Mouse (Mus musculus) embryonic facial prominence, embryonic 12.5 days (tissue): ENCODE results near the gene Camk2d. TPM values are rescaled to one million over a fixed set of nuclear protein-coding genes. Genes with fewer than 3 reads are reported as not detected.

ENCODE experiments used
- ATAC-seq: fragments of 200-750 bp; cut with Nextera tagmentation; 2 replicates; pipeline ENCODE4 v1.8.0; 2017; ENCODE audit not compliant: insufficient number of reproducible peaks, insufficient read depth, low FRiP score, low TSS enrichment
- H3K27ac ChIP-seq: fragments of 300-500 bp; sonication (generic); 2 replicates; pipeline ENCODE4 v1.5.1; 2016; ENCODE audit warnings: mild to moderate bottlenecking
- H3K27me3 ChIP-seq: fragments of 300-500 bp; sonication (generic); 2 replicates; pipeline ENCODE4 v1.6.1; 2016; ENCODE audit warnings: mild to moderate bottlenecking, moderate library complexity
- H3K36me3 ChIP-seq: fragments of 300-500 bp; sonication (generic); 2 replicates; pipeline ENCODE4 v1.6.1; 2016; ENCODE audit warnings: mild to moderate bottlenecking
- H3K4me1 ChIP-seq: fragments of 300-500 bp; sonication (generic); 2 replicates; pipeline ENCODE4 v1.6.1; 2016
- H3K4me2 ChIP-seq: fragments of 300-500 bp; sonication (generic); replicated peaks from 2 replicates; pipeline ENCODE4 v1.6.1; 2016; ENCODE audit warnings: mild to moderate bottlenecking, moderate library complexity
- H3K4me3 ChIP-seq: fragments of 300-500 bp; sonication (generic); 2 replicates; pipeline ENCODE4 v1.5.1; 2016; ENCODE audit warnings: mild to moderate bottlenecking
- H3K9ac ChIP-seq: fragments of 300-500 bp; sonication (generic); 2 replicates; pipeline ENCODE4 v1.6.1; 2016; ENCODE audit warnings: mild to moderate bottlenecking, moderate library complexity
- H3K9me3 ChIP-seq: fragments of 300-500 bp; sonication (generic); 2 replicates; pipeline ENCODE4 v1.6.1; 2016; ENCODE audit warnings: mild to moderate bottlenecking, moderate library complexity
- WGBS: fragments of 180-500 bp; shearing (Covaris S2); methylation state at CpG from one replicate; pipeline ENCODE4 v1.1.7; 2016; 5-methylcytosine and 5-hydroxymethylcytosine counted together
- polyA plus RNA-seq: library from polyadenylated mRNA; unstranded; fragments of >200 nt; fragmentation: Nextera tagmentation; extraction: Ambion mirVana; gene quantifications from 2 replicates; pipeline ENCODE4 v1.2.1, GENCODE M21; 2016

Gene Camk2d
- polyA plus RNA-seq, 1 experiment from 2014 or later = 25.0 TPM

DNA sequence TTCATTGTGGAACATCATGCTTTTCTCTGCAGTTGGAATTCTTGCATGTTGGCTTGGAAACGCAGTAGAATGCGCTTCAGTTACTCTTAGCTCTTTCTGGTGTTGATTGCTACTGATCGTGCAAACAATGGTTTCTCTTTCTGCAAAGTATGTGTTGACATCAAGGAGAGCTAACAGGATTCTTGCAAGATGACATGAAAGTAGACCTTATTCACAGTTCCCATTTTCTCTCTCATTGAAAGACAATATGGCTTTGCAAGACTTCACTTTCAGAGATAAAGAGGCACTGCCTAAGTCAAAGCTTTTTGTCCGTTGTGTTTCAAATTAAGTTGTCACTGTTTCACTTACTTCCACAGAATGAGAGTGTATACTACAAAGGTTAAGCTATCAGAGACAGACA is 210.0 kb downstream of the Camk2d start:
- Histone ChIP-seq H3K36me3 (no peaks in the 10 kb centered on the region), H3K9me3 (no peaks in the 10 kb centered on the region), H3K9ac (no peak overlapping the region), H3K4me2 (no peak overlapping the region), H3K4me1 (no peaks in the 10 kb centered on the region), H3K27ac (no peak overlapping the region), H3K4me3 (no peak overlapping the region), H3K27me3 (no peaks in the 10 kb centered on the region)
- no peak for ATAC-seq
- WGBS = 75% methylated on average over 4 of the region's 4 CpGs

DNA sequence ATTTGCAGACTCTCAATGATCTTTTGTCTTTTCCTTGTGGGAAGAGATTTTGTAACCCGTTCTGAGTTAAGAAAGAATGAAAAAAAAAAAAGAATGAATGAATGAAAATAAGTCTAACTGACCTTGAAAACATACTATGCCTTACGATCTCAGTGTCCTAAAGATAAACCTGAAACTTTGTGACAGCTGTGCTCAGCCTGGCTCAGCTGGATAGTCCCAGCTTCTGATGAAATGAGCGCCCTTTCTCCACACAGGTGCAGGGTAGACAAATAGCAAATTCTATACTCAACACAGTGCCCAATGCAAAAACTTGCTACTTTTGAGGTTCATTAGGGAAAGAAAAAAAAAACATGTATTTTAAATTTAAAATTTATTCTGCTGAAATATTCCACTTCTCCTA is 213.8 kb downstream of the Camk2d start:
- no peaks in the 10 kb centered on the region for H3K4me1 ChIP-seq
- H3K9me3 ChIP-seq = no peaks in the 10 kb centered on the region
- 76% methylated on average over 3 of the region's 3 CpGs for WGBS
- H3K4me2 ChIP-seq = no peak overlapping the region
- no peaks in the 10 kb centered on the region for H3K36me3 ChIP-seq
- no peak for ATAC-seq
- no peak overlapping the region for H3K4me3 ChIP-seq
- no peaks in the 10 kb centered on the region for H3K27me3 ChIP-seq
- no peak overlapping the region for H3K9ac ChIP-seq
- no peak overlapping the region for H3K27ac ChIP-seq

DNA sequence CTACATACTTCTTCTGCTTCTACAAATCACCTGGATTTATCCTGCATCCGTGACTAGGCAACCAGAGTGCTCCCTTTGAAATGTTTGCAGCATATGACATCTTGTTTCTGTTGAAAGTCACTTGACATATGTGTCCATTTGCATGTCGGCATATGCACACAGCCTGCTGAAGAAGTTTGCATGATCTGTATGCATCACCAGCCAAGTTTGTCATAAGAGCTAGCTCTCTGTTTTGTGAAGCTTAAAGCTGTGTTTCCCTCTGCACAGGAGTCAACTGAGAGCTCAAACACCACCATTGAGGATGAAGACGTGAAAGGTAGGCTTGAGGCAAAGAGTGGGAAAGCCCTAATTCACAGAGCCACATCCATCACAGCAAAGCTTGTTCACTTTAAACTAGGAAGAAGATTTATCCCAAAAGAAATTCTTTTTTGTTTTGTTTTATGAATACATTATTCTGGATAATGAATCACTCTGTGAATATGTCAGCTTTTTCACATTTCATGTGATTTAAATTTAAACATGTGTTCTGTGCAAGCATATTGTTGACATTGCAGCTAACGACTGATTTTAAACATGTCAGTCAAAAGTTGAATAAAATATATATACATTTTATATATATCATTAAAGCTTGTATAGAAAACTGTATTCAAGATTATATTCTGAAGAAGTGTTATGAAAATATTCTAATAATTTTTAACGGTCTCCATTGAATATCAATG is 214.4 kb downstream of the Camk2d start:
- ATAC-seq = no peak
- H3K9ac ChIP-seq = no peak overlapping the region
- no peaks in the 10 kb centered on the region for H3K36me3 ChIP-seq
- no peak overlapping the region for H3K4me3 ChIP-seq
- H3K4me2 ChIP-seq = no peak overlapping the region
- no peaks in the 10 kb centered on the region for H3K27me3 ChIP-seq
- no peaks in the 10 kb centered on the region for H3K4me1 ChIP-seq
- H3K27ac ChIP-seq = no peak overlapping the region
- no peaks in the 10 kb centered on the region for H3K9me3 ChIP-seq
- WGBS = 84% methylated on average over 5 of the region's 5 CpGs

DNA sequence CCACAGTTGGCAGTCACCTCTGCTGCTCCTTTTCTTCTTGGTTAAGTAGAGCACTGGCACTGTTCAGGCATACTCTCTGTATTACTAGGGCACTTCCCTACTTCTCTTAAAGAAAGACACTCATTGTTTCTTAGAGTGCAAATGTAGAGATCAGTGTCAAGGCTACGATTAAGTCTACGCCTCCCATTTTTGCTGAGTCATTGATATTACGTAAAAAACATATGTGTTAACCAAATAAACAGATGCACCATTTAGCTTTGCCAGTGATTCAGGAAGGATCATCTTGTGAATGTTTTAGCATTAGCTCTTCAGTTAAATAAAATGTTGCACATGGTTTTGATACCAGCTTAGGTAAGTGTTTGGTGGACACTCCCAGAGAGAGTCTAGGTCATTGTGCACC is 215.5 kb downstream of the Camk2d start:
- H3K4me1 ChIP-seq = no peaks in the 10 kb centered on the region
- 90% methylated on average over 3 of the region's 3 CpGs for WGBS
- H3K9me3 ChIP-seq = no peaks in the 10 kb centered on the region
- no peak overlapping the region for H3K9ac ChIP-seq
- H3K36me3 ChIP-seq = no peaks in the 10 kb centered on the region
- no peak overlapping the region for H3K4me2 ChIP-seq
- no peak overlapping the region for H3K27ac ChIP-seq
- H3K4me3 ChIP-seq = no peak overlapping the region
- H3K27me3 ChIP-seq = no peaks in the 10 kb centered on the region
- ATAC-seq = no peak

DNA sequence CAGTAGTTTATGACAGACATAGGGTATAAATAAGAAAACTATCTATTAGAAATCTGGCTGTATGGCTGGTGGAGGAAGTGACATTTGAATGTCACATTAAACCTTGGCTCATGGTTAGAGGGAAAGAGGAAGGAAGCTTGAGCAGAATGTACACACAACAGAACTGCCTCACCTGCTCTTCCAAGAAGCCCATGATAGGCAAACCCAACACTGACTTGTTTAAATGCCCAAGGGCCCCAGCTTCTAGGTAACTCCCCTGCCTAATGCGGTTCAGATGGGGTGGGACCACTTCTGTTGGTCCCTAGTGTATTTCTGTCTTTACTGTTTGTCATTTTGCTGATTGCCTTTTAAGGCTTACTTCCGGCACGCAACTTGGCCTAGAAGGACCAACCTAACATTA is 226.3 kb downstream of the Camk2d start:
- Histone ChIP-seq H3K4me2 (no peak overlapping the region), H3K9ac (no peak overlapping the region)

GRCm38 (mm10) chr3:126824930-126825329 is 228.8 kb downstream of the Camk2d start:
- Histone ChIP-seq H3K9ac (no peak overlapping the region), H3K4me3 (no peak overlapping the region), H3K36me3 (no peaks in the 10 kb centered on the region), H3K9me3 (no peaks in the 10 kb centered on the region), H3K27me3 (no peaks in the 10 kb centered on the region), H3K4me1 (no peaks in the 10 kb centered on the region), H3K27ac (no peak overlapping the region), H3K4me2 (no peak overlapping the region)
- no peak for ATAC-seq
- WGBS = 82% methylated on average over 1 of the region's 1 CpGs

More for the DNA sequence above, 226.3 kb downstream of the Camk2d start:
- H3K27me3 ChIP-seq = no peaks in the 10 kb centered on the region
- H3K27ac ChIP-seq = no peak overlapping the region
- WGBS = 85% methylated on average over 3 of the region's 3 CpGs
- no peak for ATAC-seq
- H3K4me3 ChIP-seq = no peak overlapping the region
- no peaks in the 10 kb centered on the region for H3K36me3 ChIP-seq
- H3K4me1 ChIP-seq = no peaks in the 10 kb centered on the region
- H3K9me3 ChIP-seq = no peaks in the 10 kb centered on the region

- H3K27ac ChIP-seq = no peak overlapping the region
- H3K9me3 ChIP-seq = no peaks in the 10 kb centered on the region
- H3K4me3 ChIP-seq = no peak overlapping the region
- H3K4me1 ChIP-seq = no peaks in the 10 kb centered on the region
- no peaks in the 10 kb centered on the region for H3K27me3 ChIP-seq
- no peaks in the 10 kb centered on the region for H3K36me3 ChIP-seq
- ATAC-seq = no peak
- H3K9ac ChIP-seq = no peak overlapping the region
- 41% methylated on average over 2 of the region's 2 CpGs for WGBS
- no peak overlapping the region for H3K4me2 ChIP-seq
Measured at GRCm38 (mm10) chr3:126826172-126826571, 230.1 kb downstream of the Camk2d start.

DNA sequence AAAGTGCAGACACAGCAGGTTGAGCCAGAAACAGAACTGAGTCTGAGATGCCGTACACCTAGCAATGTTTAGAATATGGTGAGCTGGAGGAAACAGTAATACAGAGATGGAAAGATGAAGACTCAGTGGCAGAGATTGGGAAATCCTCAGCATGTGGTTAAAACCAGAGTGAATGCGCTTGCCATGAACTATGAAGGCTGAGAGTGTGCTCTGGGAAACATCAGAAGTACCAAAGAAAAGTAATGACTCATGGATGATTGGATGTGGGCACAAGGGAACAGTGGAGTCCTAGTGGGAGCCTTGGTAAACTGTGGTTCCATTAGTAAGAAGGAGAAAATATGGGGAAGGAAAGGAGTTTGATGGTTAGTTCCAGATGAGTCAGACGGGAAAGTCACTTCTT is 231.8 kb downstream of the Camk2d start:
- no peak overlapping the region for H3K27ac ChIP-seq
- 93% methylated on average over 3 of the region's 3 CpGs for WGBS
- H3K4me1 ChIP-seq = no peaks in the 10 kb centered on the region
- ATAC-seq = no peak
- no peak overlapping the region for H3K4me2 ChIP-seq
- no peaks in the 10 kb centered on the region for H3K9me3 ChIP-seq
- H3K27me3 ChIP-seq = no peaks in the 10 kb centered on the region
- no peak overlapping the region for H3K9ac ChIP-seq
- no peaks in the 10 kb centered on the region for H3K36me3 ChIP-seq
- H3K4me3 ChIP-seq = no peak overlapping the region

DNA sequence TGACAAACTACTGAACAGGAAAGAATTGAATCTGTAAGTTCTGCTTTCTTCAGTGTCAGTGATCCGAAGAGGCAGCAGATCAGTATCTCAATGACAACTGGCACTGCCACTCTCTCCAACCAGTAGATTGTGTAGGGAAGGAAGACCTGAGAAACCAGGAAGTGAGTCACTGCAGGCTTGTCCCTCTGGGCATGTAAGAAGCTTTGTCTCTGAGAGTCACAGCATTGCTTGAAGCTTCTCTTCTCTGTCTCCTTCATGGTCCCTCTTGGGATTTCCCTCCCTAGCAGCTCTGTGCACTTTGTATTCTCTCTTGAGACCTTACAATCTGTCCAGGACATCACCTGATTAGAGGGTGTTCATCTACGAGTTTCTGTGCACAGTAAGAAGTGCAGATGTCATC is 233.7 kb downstream of the Camk2d start:
- Histone ChIP-seq H3K9me3 (no peaks in the 10 kb centered on the region), H3K9ac (no peak overlapping the region), H3K4me3 (no peak overlapping the region), H3K27me3 (no peaks in the 10 kb centered on the region), H3K4me2 (no peak overlapping the region), H3K27ac (no peak overlapping the region), H3K36me3 (no peaks in the 10 kb centered on the region), H3K4me1 (no peaks in the 10 kb centered on the region)
- WGBS = 68% methylated on average over 2 of the region's 2 CpGs
- ATAC-seq = no peak

DNA sequence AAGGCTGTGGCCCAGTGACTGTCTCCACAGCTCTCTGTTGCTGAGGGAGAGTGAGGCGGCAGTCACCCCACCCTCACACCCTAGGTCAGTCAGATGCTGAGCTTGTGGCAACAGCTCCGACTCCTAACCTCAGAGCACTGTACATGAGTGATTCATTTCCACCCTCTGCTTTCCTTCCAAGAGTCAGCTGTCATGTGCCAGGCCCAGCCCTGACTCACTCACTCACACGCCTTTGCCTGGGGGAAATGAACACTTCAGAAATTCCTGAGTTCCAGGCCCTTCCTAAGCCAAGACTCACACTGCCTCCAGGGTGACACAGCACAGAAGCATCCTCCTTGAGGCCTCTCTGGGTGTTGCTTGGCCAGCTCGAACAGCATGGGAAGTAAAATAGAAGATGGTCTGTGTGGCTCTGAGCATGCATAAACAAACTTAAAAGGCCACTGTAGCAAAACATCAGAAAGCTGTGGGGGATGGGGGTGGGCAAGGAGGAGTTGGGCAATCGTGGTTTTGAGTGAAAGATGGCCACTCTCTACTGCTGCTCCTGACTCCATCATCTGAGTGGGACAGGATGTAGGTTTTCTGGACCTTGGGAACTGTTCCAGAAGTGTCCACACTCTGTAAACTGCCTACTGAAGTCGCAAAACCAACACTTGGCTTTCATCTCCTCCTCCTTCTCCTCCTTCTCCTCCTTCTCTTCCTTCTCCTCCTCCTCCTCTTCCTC is 235.5 kb downstream of the Camk2d start:
- no peak for ATAC-seq
- Histone ChIP-seq H3K9ac (no peak overlapping the region), H3K27me3 (no peaks in the 10 kb centered on the region), H3K4me1 (no peaks in the 10 kb centered on the region), H3K36me3 (no peaks in the 10 kb centered on the region), H3K27ac (no peak overlapping the region), H3K4me3 (no peak overlapping the region), H3K9me3 (no peaks in the 10 kb centered on the region), H3K4me2 (no peak overlapping the region)
- WGBS = 53% methylated on average over 6 of the region's 6 CpGs

DNA sequence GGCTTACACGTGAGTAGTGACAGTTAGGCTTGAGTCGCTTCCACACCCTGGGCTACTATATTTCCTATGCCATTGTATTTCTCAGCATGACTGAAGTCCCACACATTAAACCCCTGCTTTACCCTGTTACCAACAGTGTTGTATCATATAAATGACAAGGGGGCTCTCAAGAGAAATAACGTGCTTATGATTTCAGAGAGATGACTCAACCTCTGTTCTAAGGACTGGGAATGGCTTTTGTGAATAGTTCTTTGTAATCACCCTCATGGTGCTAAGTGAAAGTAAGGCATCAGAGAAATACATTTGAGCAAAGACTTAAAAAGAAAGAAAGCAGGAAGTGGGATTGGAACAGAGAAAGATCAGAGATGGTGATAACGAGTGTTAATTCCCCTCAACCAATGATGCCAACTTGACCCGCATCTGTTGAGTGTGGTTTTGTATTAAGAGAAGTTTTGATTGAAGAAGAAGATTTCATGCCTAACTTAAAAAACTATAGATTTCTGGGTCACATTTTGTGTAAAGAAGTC is 238.6 kb downstream of the Camk2d start:
- Histone ChIP-seq H3K27ac (no peak overlapping the region), H3K36me3 (no peaks in the 10 kb centered on the region), H3K9me3 (no peaks in the 10 kb centered on the region), H3K4me1 (no peaks in the 10 kb centered on the region), H3K27me3 (no peaks in the 10 kb centered on the region), H3K4me2 (no peak overlapping the region), H3K4me3 (no peak overlapping the region), H3K9ac (no peak overlapping the region)
- 76% methylated on average over 5 of the region's 5 CpGs for WGBS
- ATAC-seq = no peak

GRCm38 (mm10) chr3:126842780-126843179 is 246.7 kb downstream of the Camk2d start:
- Histone ChIP-seq H3K4me2 (no peak overlapping the region), H3K9me3 (no peaks in the 10 kb centered on the region), H3K4me3 (no peak overlapping the region), H3K27me3 (no peaks in the 10 kb centered on the region), H3K9ac (no peak overlapping the region), H3K27ac (no peak overlapping the region), H3K4me1 (no peaks in the 10 kb centered on the region), H3K36me3 (0 out of 2 replicates have a peak, but pooled peaks cover 6% of the 10 kb centered on the region)
- ATAC-seq = no peak
- 84% methylated on average over 9 of the region's 9 CpGs for WGBS
